Mouse (Mus musculus) layer of hippocampus, postnatal 14 days (tissue): ENCODE measurements around the gene Ugt1a8. TPM values are rescaled to one million over a fixed set of nuclear protein-coding genes. Genes with fewer than 3 reads are reported as not detected.
"Not testable (repeated sequence)": the region's sequence is repeated elsewhere in the genome, so short reads cannot be mapped to it uniquely, and the experiment has no call there.

ENCODE experiments used
- DNase-seq, 2 experiments: peaks; one replicate each; pipeline ENCODE4 v3.0.0; 2021 to 2022; ENCODE audit warnings: low spot score in 2 of 2, mixed read lengths in 1 of 2
- total RNA-seq, 2 experiments: library from RNA; stranded (reverse); gene quantifications; 2 replicates each; pipeline ENCODE4 v1.2.3; 2021

The Ugt1a8 gene
- total RNA-seq, 2 experiments from 2014 or later: not detected

DNA sequence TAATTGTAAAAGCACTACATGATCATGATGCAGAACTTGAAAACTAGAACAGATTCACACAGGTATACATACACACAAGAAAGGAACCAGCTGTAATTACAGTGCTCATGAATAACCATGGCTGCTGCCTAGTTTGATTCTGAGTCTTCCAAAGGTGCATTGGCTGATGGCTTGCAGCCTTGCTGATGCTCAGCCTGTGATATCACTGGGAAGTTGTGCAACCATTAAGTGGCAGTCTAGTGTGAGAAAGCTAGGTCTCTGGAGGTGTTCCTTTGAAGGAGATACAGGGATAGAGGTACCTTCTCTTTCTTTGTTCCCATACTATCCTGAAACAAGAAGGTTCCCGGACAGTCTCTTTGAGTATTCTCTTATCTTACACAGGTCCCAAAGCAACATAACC is 131.4 kb downstream of the Ugt1a8 start:
- no peak for DNase-seq

DNA sequence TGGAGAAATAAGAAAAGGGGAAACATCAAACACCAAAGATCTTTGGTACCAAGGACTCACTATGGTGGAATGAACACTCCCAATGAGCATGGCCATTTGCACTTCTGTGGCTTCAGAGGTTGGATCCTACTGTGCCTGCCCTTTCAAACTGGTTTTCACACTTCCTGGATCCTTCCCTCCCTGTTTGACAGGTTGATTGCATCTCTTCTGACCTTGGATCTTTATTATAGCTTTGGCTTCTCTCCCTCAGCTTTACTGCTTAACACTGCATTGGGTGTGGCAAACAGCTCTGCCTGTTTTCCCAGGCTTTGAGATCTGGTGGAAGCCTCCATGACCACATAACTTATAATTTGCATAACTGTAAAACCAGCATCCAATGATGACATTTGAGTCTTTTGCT is 132.7 kb downstream of the Ugt1a8 start:
- DNase-seq: no peak

DNA sequence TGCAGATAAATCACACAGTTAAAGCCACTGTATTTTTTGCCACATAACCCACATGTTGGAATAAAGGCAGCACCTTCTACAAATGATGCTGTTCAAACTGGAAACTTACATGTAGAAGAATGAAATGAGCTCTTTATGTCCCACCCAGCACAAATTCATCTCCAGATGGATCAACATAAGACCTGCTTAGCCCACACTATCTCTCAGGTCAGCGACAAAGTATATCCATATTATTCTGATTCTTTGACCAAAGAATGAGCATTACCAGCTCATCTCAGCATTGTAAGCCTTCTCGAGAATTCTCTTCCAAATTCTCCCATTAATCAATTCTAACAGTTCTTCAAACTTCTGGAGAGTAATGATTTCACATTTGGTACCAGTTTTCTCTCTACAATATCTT is 134.6 kb downstream of the Ugt1a8 start:
- no peak for DNase-seq

DNA sequence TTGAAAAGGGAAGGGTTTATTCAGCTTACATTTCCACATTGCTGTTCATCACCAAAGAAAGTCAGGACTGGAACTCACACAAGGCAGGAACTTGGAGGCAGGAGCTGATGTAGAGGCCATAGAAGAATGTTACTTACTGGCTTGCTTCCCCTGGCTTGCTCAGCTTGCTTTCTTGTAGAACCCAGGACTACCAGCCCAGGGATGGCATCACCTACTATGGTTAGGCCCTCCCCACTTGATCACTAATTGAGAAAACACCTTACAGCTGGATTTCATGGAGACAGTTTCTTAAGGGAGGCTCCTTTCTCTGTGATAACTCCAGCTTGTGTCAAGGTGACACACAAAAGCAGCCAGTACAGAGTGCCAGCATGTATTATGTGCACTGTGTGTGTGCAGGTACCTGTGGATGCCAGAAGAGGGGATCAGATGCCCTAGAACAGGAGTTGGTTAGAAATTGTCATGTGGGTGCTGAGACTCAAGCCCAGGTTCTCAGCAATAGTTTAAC is 135.4 kb downstream of the Ugt1a8 start:
- not testable (repeated sequence) for DNase-seq

DNA sequence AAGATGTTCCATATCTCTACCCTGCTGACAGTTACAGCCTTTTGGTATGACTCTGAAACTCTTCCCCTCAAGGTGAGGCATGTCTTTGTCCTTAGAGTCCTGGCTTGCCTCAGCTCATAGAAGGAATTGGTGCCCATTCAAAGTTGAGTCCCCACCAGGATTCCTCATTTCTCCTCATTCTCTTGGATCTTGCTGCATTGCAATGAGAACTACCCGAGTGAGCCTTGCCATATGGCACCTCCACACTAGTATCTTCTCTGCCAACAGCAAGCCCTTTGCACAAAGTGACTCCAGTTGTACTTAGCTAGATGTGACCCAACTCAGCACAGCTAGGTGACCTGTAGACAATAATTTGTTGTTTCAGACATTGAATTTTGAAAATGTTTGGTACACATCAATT is 136.0 kb downstream of the Ugt1a8 start:
- no peak for DNase-seq

DNA sequence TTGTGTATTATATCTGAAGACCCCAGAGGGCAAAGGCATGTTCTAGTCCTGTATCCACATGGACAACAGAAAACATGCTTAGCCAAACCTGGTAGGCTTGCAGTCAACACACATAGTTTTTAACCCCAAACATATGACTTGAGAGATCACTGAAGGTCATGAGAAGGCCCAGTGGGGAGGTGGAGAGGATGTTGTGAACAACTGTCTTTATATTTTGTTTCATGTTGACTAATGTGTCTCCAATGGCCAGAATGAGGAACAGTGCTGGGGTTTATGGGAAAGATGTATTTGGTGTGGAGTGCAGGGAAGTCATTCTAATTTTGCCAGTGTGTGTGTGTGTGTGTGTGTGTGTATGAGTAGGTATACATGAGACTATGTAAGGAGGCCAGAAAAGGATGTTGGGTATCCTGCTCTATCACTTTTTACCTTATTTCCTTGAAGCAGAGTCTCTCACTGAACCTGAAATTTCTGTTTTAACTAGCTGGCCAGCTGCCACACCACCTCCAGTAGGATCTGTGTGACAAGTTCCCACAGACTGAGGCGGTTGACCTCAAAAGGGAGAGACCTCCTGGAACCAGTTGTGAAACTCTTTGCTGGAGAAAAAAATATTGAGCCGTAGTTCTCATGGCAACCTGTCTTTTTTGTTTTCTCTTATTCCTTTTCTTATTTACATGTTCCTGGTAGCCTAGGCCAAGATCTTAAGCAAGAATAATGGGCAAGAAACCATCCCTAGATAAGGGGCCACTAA is 136.6 kb downstream of the Ugt1a8 start:
- no peak for DNase-seq

DNA sequence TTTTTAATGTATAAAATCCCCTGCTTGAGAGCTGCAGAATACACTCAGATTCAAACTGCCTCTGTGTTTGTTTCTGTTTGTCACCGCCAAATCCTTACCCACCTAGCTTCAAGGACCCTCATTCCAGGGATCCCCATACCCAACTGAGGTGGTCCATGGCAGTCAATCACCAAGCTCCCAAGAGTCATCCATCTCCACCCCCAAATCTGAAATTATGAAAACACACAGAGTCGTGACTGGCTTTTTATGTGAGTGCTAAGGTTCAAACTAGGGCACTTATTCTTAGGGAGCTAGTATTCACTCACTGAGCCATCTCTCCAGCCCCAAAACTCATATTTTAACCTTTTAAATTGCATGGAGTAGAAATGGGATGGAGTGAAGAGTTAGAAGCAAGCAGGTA is 137.7 kb downstream of the Ugt1a8 start:
- not testable (repeated sequence) for DNase-seq

DNA sequence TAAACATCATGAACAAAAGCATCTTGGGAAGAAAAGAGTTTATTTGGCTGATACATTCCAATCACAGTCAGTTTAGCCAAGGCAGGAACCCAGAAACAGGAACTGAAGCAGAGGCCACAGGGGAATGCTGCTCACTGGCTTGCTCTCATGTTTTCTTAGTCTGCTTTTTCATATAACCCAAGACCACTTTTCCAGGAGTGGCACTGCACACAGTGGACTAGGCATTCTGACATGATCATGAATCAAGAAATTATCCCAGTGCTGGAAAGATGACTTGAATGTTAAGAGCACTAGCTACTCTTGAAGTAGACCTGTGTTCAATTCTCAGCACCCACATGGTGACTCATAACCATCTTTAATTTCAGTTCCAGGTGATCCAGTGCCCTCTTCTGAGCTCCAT is 138.1 kb downstream of the Ugt1a8 start:
- DNase-seq: no peak

DNA sequence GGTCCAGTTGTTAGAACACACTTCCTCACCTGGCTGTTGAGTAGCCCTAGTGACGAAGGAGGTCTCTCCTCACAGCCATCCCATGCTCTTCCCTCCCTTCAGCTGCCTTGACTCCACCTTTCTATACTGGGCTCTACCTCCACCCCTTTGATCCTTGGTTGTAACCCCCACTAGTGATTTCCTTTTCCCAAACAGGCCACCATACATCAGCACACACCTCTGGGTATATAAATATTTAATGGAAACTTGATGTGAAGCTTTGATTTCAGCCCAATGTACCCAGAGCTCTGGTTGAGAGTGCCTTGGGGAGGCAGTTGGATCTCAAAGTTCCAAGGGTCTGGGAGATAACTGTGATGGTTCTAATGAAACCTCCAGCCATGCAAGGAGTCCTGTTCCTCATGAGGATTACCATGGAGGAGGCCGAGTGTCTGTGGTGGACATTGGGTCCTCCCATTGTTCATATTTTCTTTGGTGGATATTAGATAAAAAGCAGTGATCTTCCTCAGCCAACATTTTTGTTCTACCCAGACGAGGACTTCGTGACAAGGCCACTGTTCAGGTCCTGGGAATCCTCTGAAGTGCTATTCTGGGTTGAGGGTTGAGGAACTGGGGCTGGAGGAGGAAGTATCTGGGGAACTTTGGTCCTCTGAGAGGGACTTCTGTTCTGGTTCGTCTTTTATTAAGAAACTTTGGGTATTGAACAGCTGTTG is 139.2 kb downstream of the Ugt1a8 start, which contains the start of gene Mroh2a:
TSS of gene Mroh2a (plus strand) at position 317 of the 710 bp plus-strand sequence.
- DNase-seq: no peak

DNA sequence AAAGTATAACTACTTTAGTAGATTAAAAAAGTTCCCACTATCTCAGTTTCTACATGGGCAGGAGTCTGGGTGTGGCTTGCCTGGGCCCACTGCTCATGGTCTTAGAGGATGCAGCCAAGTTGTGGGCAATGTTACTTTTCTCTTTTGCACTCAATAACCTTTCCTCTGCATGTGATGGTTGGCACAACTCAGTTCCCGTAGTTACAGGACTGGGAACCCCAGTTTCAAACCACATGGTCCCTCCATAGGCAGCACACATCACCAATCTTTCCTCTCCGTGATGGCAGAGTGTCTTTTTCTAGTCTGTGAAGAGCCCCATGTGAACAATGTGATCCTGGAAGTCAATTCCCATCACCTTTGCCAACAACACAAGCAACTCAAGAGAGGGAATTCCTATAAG is 139.9 kb downstream of the Ugt1a8 start:
- no peak for DNase-seq

DNA sequence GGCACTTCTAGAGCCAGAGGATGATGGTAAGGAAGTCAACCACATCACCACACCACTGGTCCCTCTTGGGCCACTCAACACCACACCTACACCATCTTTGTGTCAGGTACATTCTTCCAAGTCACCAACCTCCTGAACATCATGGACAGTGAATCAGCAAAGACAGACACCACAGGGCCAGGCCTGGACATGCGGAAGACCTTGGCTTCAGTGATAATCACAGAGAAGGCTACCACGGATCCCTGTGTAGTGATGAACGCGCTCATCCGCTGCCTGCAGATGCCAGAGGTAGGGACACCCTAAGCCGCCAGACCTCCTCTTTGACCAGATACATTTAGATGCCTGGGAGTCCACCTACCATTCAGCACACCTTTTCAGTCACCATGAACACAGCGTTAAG is 140.5 kb downstream of the Ugt1a8 start:
- no peak for DNase-seq

DNA sequence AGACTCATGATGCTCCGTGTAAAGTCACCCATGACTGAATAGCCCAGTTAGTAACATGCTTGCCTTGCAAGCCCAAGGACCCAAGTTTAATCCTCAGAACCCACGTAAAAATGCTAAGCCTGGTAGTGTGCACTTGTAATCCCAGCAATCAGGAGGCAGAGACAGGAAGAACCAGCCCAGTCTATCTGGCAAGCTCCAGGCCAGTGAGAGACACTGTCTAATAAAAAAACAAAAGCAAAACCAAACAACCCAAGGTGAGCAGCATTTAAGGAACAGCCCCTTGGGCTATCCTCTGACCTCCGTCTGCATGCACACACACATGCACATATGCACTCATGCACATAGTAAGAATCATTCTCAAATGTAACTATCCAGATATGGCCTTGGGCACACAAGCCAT is 142.0 kb downstream of the Ugt1a8 start:
- no peak for DNase-seq

DNA sequence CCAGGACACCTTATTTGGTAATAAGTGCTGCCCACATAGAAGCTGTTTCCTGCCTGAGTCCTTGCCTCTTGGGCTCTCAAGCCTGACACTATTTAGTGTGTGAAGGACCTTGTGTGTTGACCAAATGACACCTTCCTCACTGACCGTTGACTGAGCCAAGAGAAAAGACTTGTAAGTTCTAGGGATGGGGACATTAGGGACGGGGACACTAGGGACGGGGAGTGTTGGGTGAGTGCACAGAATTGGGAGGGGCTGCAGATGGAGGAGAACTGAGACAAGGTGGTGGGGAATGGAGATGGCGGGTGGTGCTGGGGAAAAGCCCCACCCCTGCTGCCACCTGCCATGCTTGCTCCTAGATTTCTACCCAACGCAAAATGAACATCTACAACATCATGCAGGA is 142.4 kb downstream of the Ugt1a8 start:
- DNase-seq: no peak

DNA sequence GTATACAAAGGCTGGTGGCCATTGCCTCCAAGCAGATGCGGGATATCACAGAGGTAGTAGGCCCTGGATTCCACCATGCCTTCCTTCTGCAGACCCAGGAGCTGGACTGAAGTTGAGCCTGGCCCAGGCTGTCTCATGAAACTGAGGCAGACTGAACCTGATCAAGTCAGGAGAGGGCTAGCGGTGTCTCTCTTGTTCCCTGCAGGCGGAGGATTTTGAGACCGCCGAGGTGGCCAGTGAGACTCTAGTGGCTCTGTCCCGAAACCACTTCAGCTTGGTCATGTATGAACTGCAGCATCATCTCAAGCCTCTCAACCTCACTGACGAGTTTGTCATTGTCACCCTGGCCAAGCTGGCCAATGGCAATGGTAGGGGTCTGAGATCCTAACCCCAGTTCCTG is 142.8 kb downstream of the Ugt1a8 start:
- DNase-seq: no peak

DNA sequence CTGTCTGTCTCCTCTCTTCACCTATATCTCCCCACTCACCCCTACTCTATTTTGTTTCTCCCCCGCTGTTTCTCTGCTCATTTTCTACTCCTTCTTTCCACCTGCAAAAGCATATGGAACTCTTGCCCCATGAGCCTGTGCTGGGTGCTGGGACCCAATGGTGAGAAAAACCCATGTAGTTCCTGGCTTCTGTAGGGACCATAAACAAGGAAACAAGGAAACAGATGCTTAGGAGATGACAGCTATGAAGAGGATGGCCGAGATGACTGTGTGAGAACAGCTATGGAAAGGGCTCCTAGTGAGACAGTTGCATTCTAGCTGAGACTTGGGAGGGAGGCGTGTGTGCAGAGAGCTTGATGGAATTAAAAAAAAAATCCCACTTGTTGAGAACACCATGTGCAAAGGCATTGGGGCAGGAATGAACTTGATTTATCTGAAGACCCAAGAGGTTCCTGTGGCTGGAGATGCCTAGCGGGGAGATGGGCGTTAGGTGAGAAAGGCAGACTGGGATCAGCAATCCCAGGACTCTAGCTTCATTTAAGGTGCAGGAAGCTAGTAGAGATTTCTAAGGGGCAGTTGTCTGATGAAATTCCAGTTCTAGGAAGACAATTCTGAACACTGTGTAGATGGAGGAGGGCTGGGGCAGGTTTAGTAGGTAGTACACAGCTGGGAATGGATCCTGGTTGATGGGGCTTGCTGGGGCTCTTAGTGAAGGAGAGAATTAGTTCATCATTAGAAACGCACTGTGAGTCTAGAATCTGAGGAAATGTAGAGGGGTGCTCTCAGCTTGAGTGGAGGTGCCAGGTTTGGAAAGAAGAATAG is 143.6 kb downstream of the Ugt1a8 start:
- DNase-seq: no peak

DNA sequence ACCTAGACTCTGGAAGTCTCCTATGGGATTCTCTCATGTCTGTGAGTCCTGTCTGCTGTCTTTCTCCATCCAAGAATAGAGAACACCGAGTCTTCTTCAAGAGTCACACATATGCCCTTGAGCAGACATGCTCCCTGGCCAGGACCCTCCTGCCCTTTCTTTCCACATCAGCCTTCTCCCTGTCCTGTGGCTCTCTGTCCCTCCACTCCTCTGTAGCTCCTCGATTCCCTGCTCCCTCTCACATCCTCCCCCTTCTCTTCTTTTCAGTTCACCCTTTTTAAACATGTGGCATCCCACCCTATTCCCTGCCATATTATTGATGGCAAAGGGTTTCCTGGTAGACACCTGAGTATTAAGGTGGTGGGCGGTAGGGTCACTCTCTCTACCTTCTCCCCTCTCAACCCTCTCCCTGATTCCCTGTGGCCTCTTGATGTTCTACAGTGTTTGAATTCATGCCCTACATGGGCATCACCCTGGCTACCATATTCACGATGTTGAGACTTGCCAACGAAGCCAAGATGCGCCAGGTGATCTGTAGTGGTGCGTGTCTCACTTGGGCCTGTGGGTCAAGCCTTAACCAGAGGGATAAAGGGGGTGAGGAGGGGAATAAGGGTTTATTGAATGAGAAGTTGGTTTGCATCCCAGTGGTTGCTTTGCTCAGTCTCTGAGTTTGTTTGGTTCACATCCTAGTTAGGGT is 144.3 kb downstream of the Ugt1a8 start:
- DNase-seq: no peak

DNA sequence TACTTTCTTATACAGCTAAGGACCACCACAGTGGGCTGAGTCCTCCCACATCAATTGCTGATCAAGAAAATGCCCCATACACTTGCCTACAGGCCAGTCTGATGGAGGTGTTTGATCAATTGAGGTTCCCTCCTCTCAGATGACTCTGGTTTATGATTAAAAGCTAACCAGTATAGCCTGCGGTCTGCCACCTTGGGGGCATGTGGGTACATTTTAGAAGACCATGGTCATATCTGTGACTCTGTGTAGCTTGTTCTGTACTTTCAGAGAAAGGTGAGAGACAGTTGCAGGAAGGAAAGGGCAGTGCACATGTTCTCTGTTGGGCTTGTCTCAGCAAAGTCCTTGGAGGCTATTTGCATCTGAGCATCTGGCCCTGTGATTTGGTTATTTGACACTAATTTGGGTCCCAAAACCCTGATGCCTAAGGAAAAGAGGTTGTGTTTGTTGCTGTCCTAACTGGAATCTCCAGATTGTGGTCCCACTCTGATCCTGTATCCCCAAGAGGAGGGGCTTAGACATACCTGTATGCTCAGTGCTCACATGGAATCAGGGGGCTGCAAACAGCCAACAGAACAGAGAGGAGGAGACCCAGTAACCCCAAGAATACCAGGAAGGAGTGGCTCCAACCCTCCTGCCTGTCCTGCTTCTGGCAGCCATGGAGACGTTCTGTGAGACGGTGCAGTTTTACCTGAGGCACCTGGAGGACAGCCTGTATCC is 145.2 kb downstream of the Ugt1a8 start:
- DNase-seq: no peak

DNA sequence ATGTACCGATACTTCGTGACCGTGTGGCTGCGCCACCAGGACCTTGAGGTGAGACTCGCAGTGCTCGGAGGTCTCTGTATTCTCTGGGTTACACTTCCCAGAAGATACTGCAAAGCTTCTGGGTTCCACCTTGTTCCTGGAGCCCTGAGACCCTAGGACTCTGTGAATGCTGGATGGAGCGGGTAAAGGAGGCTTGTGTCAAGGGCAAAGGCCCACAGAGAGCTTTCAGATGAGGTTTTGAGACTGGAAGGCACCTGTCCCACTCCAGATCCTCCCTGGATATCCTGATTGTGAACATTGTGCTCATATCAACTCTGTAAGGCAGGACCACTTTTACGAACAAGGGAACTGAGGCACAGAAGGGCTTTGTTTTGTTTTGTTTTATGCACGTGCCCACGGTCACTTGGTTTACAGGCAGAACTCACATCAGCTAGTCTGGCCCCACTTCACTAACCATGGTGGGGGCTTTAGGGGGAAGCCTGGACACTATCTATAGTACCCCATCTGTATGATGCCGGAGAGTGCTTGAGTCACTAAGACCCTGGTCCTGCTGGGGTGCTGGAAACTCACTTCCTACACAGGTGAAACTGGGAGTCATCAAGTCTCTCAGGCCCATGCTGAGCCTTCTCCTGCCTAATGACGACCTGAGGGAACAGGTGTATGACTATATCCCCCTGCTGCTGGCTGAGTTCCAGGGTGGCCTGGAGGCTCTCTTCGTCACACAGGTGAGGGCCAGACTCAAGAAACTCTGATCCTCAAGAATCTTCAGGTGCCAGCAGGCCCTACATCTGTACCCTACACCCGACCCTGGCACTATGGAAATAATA is 146.0 kb downstream of the Ugt1a8 start:
- no peak for DNase-seq

DNA sequence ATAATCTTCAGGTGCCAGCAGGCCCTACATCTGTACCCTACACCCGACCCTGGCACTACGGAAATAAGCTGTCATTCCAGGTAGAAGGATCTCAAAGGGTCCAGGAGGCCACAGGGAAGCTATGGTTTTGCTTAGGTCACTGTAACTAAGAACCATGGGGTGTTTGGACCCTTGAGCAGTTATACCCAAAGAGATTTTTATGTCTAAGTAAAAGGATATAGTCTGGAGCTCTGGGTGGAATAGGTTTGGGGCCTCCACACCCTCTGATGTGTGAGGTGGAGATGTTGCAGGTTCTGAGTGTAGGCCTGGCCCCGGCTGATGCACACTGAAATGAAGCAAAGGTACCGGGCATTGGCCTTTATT is 146.6 kb downstream of the Ugt1a8 start:
- DNase-seq: no peak

DNA sequence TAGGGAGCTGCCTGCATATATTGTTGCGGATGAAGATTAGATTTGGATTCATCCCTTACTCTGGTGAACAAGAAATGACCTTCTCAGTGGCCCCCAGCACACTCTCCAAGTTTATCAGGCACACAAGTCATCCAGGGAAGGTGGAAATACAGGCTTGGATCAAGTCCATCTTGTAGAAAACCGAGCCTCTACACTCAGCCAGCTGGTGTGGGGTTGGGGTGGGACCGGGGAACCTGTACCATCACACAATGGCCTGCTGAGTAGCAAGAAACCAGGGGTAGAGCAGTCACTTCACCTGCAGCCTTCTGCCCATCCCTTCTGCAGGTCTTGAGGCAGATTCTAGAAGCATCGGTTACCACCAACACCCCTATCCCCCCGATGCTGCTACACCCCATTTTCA is 147.0 kb downstream of the Ugt1a8 start:
- no peak for DNase-seq
